Mouse (Mus musculus): Measurements from ENCODE around the gene Dand5. TPM values are rescaled to one million over a fixed set of nuclear protein-coding genes. Genes with fewer than 3 reads are reported as not detected.
"Not testable (repeated sequence)": the region's sequence is repeated elsewhere in the genome, so short reads cannot be mapped to it uniquely, and the experiment has no call there.

Gene Dand5
- polyA plus RNA-seq, 1 experiment from 2014 or later: 7.3 TPM

DNA sequence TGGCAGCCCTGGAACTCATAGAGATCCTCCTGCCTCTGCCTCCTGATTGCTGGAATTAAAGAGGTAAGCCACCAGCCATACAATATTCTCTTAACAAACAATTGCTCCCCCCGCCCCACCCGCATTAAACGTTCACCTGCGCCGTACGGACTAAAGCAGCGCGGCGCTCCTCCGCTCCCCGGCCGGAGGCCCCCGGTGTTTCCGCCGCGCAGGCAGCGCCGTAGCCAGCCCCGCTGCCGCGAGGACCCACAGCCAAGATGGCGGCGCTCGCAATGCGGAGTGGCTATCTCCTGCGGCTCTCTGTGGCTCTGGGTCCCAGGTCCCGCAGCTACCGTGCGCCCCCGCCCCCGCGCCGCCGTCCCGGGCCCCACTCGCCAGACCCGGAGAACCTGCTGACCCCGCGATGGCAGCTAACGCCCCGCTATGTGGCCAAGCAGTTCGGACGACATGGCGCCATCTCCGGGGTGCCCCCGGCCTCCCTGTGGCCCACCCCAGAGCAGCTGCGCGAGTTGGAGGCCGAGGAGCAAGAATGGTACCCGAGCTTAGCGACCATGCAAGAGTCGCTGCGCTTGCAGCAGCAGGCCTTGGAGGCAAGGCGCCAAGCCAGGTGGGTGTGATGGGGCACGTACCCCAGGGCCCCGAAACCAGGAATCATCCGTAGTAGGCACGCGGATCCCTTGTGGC lies 9.6 kb upstream of the Dand5 start:
- 2% methylated on average over 59 of the region's 59 CpGs for WGBS
- Histone ChIP-seq H3K27ac (peak overlapping the region; percentile 95), H3K36me3 (ENCODE audit: poor library complexity, severe bottlenecking) (peaks cover 35% of the 10 kb centered on the region), H3K9ac (peak overlapping the region; percentile 97), H3K27me3 (no peaks in the 10 kb centered on the region), H3K4me3 (peak overlapping the region; percentile 88), H3K4me1 (peaks cover 45% of the 10 kb centered on the region), H3K9me3 (replicated peaks) (no peaks in the 10 kb centered on the region), H3K4me2 (peak overlapping the region; percentile 74)
- ATAC-seq: peak; percentile 65

DNA sequence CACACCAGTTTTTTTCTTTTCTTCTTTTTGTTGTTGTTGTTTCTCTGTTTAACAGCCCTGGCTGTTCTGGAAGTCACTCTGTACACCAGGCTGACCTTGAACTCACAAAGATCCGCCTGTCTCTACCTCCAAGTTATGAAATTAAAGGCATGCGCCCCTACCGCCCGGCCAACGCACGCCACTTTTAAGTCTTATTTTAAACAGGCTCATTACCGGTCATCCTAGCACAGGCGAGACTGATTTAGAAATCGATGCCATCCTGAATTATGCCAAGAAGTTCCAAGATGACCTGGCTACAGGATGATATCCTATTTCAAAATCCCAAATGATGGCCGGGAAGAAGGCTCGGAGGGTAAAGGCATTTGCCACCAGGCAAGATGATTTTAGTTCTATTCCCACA lies 8.9 kb upstream of the Dand5 start, which contains the start of gene Gadd45gip1:
Gene Gadd45gip1, plus strand, starts transcription at position 33 of the 400 bp plus-strand sequence.
- Histone ChIP-seq H3K4me1 (peaks cover 40% of the 10 kb centered on the region), H3K36me3 (ENCODE audit: poor library complexity, severe bottlenecking) (peaks cover 28% of the 10 kb centered on the region), H3K27me3 (no peaks in the 10 kb centered on the region), H3K9ac (peak within 1 kb of the TSS; percentile 97), H3K27ac (peak within 1 kb of the TSS; percentile 95), H3K4me2 (peak within 1 kb of the TSS; percentile 74), H3K4me3 (peak within 1 kb of the TSS; percentile 88), H3K9me3 (replicated peaks) (no peaks in the 10 kb centered on the region)
- ATAC-seq: no peak
- 80% methylated on average over 11 of the region's 11 CpGs for WGBS

DNA sequence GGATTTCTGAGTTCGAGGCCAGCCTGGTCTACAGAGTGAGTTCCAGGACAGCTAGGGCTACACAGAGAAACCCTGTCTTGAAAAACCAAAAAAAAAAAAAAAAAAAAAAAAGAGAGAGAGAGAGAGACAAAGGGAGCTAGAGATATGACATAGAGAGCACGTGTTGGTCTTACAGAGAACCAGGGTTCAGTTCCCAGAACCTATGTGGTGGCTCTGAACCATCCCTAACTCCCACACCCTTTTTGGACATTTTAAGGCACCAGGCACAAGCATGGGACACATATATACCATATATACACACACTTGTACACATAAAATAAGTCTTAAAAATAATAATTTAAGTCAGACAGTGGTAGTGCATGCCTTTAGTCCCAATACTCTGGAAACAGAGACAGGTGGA lies 3.9 kb upstream of the Dand5 start:
- H3K36me3 ChIP-seq (ENCODE audit: poor library complexity, severe bottlenecking); H3K27me3 ChIP-seq; ATAC-seq; H3K27ac ChIP-seq; H3K4me3 ChIP-seq; H3K9ac ChIP-seq; H3K9me3 ChIP-seq (replicated peaks); H3K4me2 ChIP-seq; H3K4me1 ChIP-seq: not testable (repeated sequence)
- WGBS: 81% methylated on average over 2 of the region's 2 CpGs

DNA sequence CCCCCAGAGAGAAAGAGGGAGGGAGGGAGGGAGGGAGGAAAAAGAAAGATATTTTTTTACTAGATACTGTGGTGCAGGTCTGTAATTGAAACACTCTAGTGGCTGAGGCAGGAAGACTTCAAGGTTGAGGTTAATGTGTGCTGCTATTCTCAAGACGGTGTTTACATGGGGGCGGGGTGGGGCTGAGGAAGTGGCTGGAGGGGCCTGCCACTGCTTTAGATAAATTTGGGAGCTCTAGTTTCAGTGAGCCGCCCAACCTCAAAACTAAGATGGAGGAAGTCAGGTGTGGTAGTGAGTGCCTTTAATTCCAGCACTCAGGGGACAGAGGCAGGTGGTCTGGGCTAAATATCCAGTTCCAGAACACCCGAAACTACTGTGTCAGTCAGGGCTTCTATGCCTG lies 3.0 kb upstream of the Dand5 start:
- 78% methylated on average over 4 of the region's 4 CpGs for WGBS
- ATAC-seq: no peak
- no peaks in the 10 kb centered on the region for H3K36me3 ChIP-seq (ENCODE audit: poor library complexity, severe bottlenecking)
- no peaks in the 10 kb centered on the region for H3K9me3 ChIP-seq (replicated peaks)
- no peak overlapping the region for H3K27ac ChIP-seq
- no peak overlapping the region for H3K4me2 ChIP-seq
- peaks cover 9% of the 10 kb centered on the region for H3K4me1 ChIP-seq
- H3K4me3 ChIP-seq: no peak overlapping the region
- 0 out of 2 replicates have a peak, but pooled peaks cover 3% of the 10 kb centered on the region for H3K27me3 ChIP-seq
- no peak overlapping the region for H3K9ac ChIP-seq

DNA sequence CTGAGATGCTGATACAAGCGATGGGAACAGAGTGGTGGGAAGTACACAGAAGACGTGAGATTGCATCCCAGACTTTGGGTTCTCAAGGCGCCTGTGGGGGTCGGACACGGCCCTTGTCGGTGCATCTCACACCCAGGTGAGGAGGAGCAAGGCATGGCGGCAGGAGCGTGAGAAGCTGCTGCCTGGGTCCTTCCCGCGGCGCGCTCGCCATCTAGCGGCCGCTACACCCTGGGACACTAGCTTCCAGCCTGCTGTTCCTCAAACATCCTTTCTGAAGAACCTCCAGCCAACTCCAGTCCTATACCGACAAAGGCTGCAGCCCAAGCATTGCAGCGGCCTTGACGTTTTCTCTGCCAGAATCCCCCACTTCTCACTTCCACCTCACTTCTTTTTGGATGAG lies 1.0 kb upstream of the Dand5 start:
- Histone ChIP-seq H3K9me3 (replicated peaks) (no peaks in the 10 kb centered on the region), H3K4me2 (peak overlapping the region; percentile 56), H3K9ac (no peak overlapping the region; the same call in 1 of the 2 replicates), H3K27me3 (0 out of 2 replicates have a peak, but pooled peaks cover 3% of the 10 kb centered on the region), H3K4me1 (peaks cover 9% of the 10 kb centered on the region), H3K27ac (no peak overlapping the region), H3K36me3 (ENCODE audit: poor library complexity, severe bottlenecking) (no peaks in the 10 kb centered on the region), H3K4me3 (peak overlapping the region; percentile 25; the same call in 1 of the 2 replicates)
- WGBS: under 1% methylated on average over 18 of the region's 18 CpGs
- ATAC-seq: peak; percentile 88

DNA sequence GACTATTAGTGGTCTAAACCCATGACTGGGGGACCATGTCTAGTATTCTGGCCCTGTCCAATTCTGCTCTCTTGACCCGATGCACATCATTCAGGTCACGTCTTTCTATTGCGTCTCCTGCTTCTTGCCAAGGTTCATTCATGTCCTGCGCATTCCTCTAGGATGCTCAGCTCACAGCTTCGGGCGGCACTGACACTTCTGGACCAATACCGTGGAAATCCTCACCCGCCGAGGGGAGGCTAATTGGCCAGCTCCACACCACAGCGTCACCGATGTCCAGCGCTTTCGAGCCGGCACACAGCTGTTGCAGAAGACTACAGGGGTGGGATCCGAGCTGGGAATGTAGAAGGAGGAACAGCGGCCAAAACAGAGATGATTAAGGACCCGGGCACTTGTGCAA lies 6.5 kb downstream of the Dand5 start:
- ATAC-seq: no peak
- Histone ChIP-seq H3K9me3 (replicated peaks) (no peaks in the 10 kb centered on the region), H3K27ac (0 out of 2 replicates have a peak overlapping the region, but pooled peaks have one; percentile 97), H3K36me3 (ENCODE audit: poor library complexity, severe bottlenecking) (no peaks in the 10 kb centered on the region), H3K9ac (no peak overlapping the region), H3K4me3 (no peak overlapping the region), H3K27me3 (no peaks in the 10 kb centered on the region), H3K4me1 (peaks cover 43% of the 10 kb centered on the region), H3K4me2 (no peak overlapping the region)
- WGBS: 74% methylated on average over 17 of the region's 17 CpGs

DNA sequence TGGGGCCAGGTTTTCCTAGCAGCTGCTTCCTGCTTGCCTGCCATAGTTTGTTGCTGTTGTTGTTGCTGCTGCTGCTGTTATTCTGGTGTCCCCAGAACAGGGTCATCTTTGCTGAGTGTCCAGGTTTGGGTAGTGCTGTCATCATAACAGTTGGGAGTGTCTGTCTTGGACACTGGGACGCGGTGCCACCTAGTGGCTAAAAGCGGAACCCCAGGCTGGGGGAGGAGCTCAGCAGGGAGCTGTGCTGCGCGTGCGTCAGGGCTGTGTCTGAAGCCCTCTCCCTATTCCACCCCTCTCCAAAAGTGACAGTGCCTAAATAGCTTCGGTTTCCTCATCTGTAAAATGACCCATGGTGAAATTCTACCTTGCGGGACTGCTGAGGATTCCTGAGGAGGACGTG lies 7.1 kb downstream of the Dand5 start:
- Histone ChIP-seq H3K4me1 (peaks cover 48% of the 10 kb centered on the region), H3K27ac (peak overlapping the region; percentile 97), H3K4me2 (peak overlapping the region; percentile 37), H3K27me3 (no peaks in the 10 kb centered on the region), H3K36me3 (ENCODE audit: poor library complexity, severe bottlenecking) (no peaks in the 10 kb centered on the region), H3K4me3 (no peak overlapping the region), H3K9ac (no peak overlapping the region), H3K9me3 (replicated peaks) (no peaks in the 10 kb centered on the region)
- 10% methylated on average over 9 of the region's 9 CpGs for WGBS
- peak; percentile 37; the same call in 1 of the 2 replicates for ATAC-seq

DNA sequence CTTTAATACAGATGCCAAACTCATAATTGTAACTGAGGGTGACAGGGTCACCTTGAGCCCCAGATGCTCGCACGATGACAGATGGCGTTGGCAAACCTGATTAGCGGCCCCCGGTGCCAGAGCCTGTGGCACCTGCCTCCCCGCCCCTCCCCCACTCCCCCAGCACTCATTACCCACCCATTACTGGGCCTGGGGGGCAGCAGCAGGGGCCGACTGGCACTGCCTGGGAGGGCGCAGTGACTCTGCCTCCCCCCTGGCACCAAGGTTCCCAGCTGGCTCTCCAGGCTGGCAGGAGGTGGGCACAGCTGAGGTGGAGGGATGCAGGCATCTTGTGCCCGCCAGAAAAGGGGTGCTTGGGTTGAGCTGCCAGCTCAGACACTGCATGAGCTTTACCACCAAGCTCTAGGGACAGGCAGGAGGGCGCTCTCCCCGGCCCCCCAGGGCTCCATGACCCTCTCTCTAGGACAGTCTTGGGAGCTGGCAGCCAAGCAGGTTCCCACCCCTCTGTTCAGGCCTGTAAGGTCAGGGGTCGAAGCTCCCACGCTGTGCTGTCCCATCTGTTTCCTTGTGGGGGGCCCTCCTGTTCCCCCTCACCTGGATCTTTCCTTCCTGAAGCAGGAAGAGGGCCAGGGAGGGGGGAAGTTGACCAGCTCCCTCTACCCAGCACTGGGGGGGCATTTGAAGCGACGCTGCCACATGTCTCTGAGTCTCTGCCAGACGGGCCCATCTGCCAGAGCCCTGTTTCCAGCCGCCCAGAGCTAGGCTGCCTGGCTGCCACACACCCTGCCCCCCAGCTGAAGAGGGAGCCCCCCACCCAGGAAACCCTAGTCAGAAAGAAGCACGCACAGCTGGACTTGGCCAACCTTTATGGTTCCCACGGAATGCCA lies 7.8 kb downstream of the Dand5 start:
- no peak overlapping the region for H3K4me3 ChIP-seq
- H3K4me2 ChIP-seq: peak overlapping the region; percentile 37
- WGBS: 36% methylated on average over 19 of the region's 19 CpGs
- no peaks in the 10 kb centered on the region for H3K36me3 ChIP-seq (ENCODE audit: poor library complexity, severe bottlenecking)
- H3K27ac ChIP-seq: peak overlapping the region; percentile 97
- H3K9ac ChIP-seq: 0 out of 2 replicates have a peak overlapping the region, but pooled peaks have one; percentile 43
- no peaks in the 10 kb centered on the region for H3K9me3 ChIP-seq (replicated peaks)
- no peaks in the 10 kb centered on the region for H3K27me3 ChIP-seq
- ATAC-seq: peak; percentile 55
- H3K4me1 ChIP-seq: peaks cover 54% of the 10 kb centered on the region

DNA sequence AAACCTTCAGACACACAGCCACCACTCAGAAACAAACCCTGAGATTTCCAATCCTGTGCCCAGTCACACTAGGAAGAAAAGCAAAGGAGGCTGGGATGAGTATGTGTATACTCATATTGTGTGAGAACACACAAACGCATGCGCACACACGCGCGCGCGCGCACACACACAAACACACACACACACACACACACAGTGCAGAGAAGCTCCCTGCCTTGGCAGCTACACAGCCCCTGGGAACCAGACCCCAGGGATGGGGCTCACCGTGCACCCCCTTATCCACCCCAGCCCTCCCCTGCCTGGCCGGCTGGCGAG lies 8.4 kb downstream of the Dand5 start:
- whole genome bisulfite sequencing: 77% methylated on average over 11 of the region's 11 CpGs
- peak overlapping the region; percentile 37 for H3K4me2 ChIP-seq
- peak overlapping the region; percentile 97 for H3K27ac ChIP-seq
- 0 out of 2 replicates have a peak overlapping the region, but pooled peaks have one; percentile 6 for H3K9ac ChIP-seq
- peaks cover 60% of the 10 kb centered on the region for H3K4me1 ChIP-seq
- peak; percentile 42 for ATAC-seq
- H3K27me3 ChIP-seq: no peaks in the 10 kb centered on the region
- no peaks in the 10 kb centered on the region for H3K9me3 ChIP-seq (replicated peaks)
- H3K4me3 ChIP-seq: no peak overlapping the region
- H3K36me3 ChIP-seq (ENCODE audit: poor library complexity, severe bottlenecking): no peaks in the 10 kb centered on the region

DNA sequence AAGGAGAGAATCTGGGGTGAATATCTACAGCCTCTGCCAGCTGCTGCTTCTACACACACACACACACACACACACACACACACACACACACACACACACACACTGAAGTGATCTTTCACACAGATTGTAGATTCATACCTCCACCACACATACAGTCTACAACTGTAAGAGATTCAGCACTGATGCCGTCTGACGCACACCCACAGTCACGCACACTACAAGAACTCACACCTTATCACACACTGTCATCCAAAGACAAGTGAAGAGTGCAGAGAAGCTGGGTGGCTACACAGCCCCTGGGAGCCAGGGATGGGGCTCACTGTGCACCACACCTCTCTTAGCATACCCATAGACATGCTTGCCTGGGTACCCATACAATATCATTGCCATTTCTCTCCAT lies 8.8 kb downstream of the Dand5 start:
- 0 out of 2 replicates have a peak overlapping the region, but pooled peaks have one; percentile 6 for H3K9ac ChIP-seq
- H3K4me3 ChIP-seq: no peak overlapping the region
- WGBS: 79% methylated on average over 3 of the region's 3 CpGs
- H3K27ac ChIP-seq: peak overlapping the region; percentile 97
- peaks cover 63% of the 10 kb centered on the region for H3K4me1 ChIP-seq
- no peaks in the 10 kb centered on the region for H3K27me3 ChIP-seq
- H3K4me2 ChIP-seq: peak overlapping the region; percentile 37; the same call in 1 of the 2 replicates
- no peak for ATAC-seq
- no peaks in the 10 kb centered on the region for H3K9me3 ChIP-seq (replicated peaks)
- H3K36me3 ChIP-seq (ENCODE audit: poor library complexity, severe bottlenecking): no peaks in the 10 kb centered on the region

DNA sequence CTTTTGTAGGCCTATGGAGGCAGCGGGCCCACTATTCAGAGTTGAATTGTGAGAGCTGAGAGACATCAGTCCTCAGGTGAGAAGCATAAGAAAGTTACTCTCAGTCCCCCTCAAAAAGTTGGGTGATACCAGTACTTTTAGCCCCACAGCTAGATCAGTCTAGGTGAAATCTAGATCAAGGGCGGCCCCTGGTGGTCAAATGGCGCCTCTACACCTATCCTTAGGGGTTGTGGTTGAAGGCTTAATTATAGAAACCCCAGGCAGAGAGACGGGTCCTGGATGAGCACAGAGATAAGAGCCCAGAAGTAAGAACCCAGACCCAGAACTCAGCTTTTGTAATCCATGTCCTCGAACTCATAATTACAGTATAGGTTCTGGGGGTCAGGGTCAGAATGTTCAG lies 9.6 kb downstream of the Dand5 start:
- no peaks in the 10 kb centered on the region for H3K9me3 ChIP-seq (replicated peaks)
- H3K27me3 ChIP-seq: no peaks in the 10 kb centered on the region
- H3K9ac ChIP-seq: no peak overlapping the region
- H3K4me2 ChIP-seq: no peak overlapping the region
- ATAC-seq: 0 out of 2 replicates have a peak, but pooled peaks have one; percentile 9
- 1% methylated on average over 5 of the region's 5 CpGs for WGBS
- peak overlapping the region; percentile 97 for H3K27ac ChIP-seq
- H3K4me3 ChIP-seq: no peak overlapping the region
- H3K4me1 ChIP-seq: peaks cover 67% of the 10 kb centered on the region
- no peaks in the 10 kb centered on the region for H3K36me3 ChIP-seq (ENCODE audit: poor library complexity, severe bottlenecking)

DNA sequence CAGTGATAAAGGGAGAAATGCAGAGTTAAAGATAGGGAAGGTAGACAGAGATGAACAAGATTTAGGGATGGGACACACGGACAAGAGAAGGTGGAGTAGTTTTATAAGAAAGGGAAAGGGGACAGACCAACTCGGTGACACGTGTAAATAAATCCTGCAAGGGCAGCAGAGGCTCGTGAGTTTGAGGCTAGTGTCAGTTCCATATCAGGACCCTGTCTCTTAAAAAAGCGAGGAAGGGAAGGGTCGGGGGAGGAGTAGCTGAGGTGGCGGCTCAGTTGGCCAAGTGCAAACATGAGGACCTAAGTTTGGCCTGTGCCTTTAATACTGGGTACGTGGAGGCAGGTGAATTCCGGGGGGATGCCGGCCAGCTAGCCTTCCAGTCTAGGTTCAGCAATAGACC lies 11.3 kb downstream of the Dand5 start:
- Histone ChIP-seq H3K4me2 (peak overlapping the region; percentile 55), H3K9ac (peak overlapping the region; percentile 28), H3K4me1 (peaks cover 67% of the 10 kb centered on the region), H3K4me3 (peak overlapping the region; percentile 20), H3K27me3 (peaks cover 5% of the 10 kb centered on the region; the same call in 1 of the 2 replicates), H3K36me3 (ENCODE audit: poor library complexity, severe bottlenecking) (no peaks in the 10 kb centered on the region), H3K9me3 (replicated peaks) (no peaks in the 10 kb centered on the region), H3K27ac (peak overlapping the region; percentile 71)
- WGBS: 11% methylated on average over 10 of the region's 10 CpGs
- ATAC-seq: no peak

Data from forebrain, embryonic 13.5 days (tissue).